Comparison of ENCODE assay signal across 8 mouse cellular contexts in the genomic region with DNA sequence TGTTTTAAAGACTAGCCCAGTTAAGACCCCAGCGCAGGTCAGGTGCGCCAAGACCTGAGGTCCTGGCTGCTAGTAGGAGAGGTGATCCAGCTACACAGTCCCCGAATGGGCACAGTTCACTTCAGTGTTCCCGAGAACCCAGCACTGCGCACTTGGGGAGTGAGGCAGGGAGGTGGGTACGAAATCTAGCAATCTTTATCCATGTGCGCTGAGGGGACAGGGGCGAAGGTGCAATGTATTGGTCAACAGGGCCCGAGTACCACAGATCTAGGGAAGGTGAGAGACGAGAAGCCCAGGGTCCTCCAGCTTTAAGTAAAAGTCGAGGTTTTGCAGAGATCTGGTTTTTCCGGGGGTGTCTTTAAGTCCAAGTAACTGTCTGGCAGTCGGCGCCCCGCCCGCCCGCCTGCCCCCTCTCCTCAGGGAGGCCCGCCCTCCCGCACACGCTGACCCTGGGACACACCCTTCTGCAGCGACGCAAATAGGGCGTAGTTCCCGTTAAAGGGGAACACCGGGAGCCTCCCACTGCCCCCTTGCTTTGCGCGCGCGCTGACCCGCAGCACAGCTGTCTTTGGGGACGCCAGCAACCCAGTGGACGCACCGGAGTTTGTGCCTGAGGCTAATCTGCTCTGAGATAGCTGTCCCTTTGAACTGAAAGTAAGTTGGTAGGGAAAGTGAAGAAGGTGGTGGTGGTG. TPM values are rescaled to one million over a fixed set of nuclear protein-coding genes. Genes with fewer than 3 reads are reported as not detected.
DNase-seq lines count a peak whose midpoint lies in the region; ATAC-seq and TF ChIP-seq lines count a peak whose summit lies in the region.

No protein-coding gene starts in this region.

- DNase-seq in adipocyte (ENCODE audit: low spot score), result peak; percentile 80
- DNase-seq in embryo, embryonic 11 days, result peak; percentile 47
- peak; percentile 74 for DNase-seq in kidney, postnatal 0 days (ENCODE audit: low spot score)
- peak; percentile 87 for DNase-seq in lung, postnatal 25 days (ENCODE audit: low spot score)
- no peak for DNase-seq in left cerebral cortex, adult 11 months (ENCODE audit: low spot score)
- DNase-seq in spleen, adult 12 weeks (ENCODE audit: low spot score), result no peak

- H3K9ac ChIP-seq in heart, embryonic 11.5 days (ENCODE audit: low read depth, low read length), result peak overlapping the region; percentile 74
- peak overlapping the region; percentile 69 for H3K9ac ChIP-seq in kidney, postnatal 0 days (ENCODE audit: low read depth, low read length)
- peak overlapping the region; percentile 86 for H3K9ac ChIP-seq in stomach, embryonic 16.5 days (ENCODE audit: low read length)

- no peaks in the 10 kb centered on the region for H3K9me3 ChIP-seq in heart, embryonic 11.5 days (replicated peaks; ENCODE audit: control insufficient read depth, low read length)
- H3K9me3 ChIP-seq in kidney, postnatal 0 days (replicated peaks; ENCODE audit: low read length), result no peaks in the 10 kb centered on the region
- no peaks in the 10 kb centered on the region for H3K9me3 ChIP-seq in stomach, embryonic 16.5 days (replicated peaks; ENCODE audit: control insufficient read depth, low read length)

- ATAC-seq in heart, embryonic 11.5 days (replicated peaks; ENCODE audit: insufficient number of reproducible peaks, low FRiP score, low TSS enrichment), result peak; percentile 55; the same call in 1 of the 2 replicates
- no peak for ATAC-seq in kidney, postnatal 0 days (replicated peaks; ENCODE audit: low FRiP score, low read depth)
- peak; percentile 54; the same call in 1 of the 2 replicates for ATAC-seq in stomach, embryonic 16.5 days (ENCODE audit: insufficient read depth, low FRiP score)

- peak overlapping the region; percentile 76 for H3K4me3 ChIP-seq in heart, embryonic 11.5 days (ENCODE audit: low read depth, low read length)
- H3K4me3 ChIP-seq in kidney, postnatal 0 days (replicated peaks; ENCODE audit: low read depth, low read length), result peak overlapping the region; percentile 56
- H3K4me3 ChIP-seq in stomach, embryonic 16.5 days (replicated peaks; ENCODE audit: low read length), result peak overlapping the region; percentile 65

- H3K27ac ChIP-seq in heart, embryonic 11.5 days (ENCODE audit: low read depth, low read length), result peak overlapping the region; percentile 12; the same call in 1 of the 2 replicates
- peak overlapping the region; percentile 78 for H3K27ac ChIP-seq in kidney, postnatal 0 days
- H3K27ac ChIP-seq in stomach, embryonic 16.5 days (ENCODE audit: low read length), result peak overlapping the region; percentile 97

- peaks cover 5% of the 10 kb centered on the region for H3K27me3 ChIP-seq in heart, embryonic 11.5 days (ENCODE audit: control insufficient read depth, insufficient read depth, low read length)
- peaks cover 9% of the 10 kb centered on the region; the same call in 1 of the 2 replicates for H3K27me3 ChIP-seq in kidney, postnatal 0 days (ENCODE audit: insufficient read depth, low read length)
- peaks cover 2% of the 10 kb centered on the region; the same call in 1 of the 2 replicates for H3K27me3 ChIP-seq in stomach, embryonic 16.5 days (ENCODE audit: control insufficient read depth, insufficient read depth, low read length)

- 4% methylated on average over 33 of the region's 33 CpGs for WGBS in heart, embryonic 11.5 days (ENCODE audit: insufficient replicate concordance)
- 4% methylated on average over 33 of the region's 33 CpGs for WGBS in kidney, postnatal 0 days
- 4% methylated on average over 33 of the region's 33 CpGs for WGBS in stomach, embryonic 16.5 days

- TF ChIP-seq CTCF in kidney, postnatal 0 days (IDR thresholded peaks at IDR 0.05; ENCODE audit: low read depth), result no peak

- peaks cover 33% of the 10 kb centered on the region for H3K4me1 ChIP-seq in heart, embryonic 11.5 days (ENCODE audit: control insufficient read depth, insufficient read depth, low read length)
- H3K4me1 ChIP-seq in kidney, postnatal 0 days (replicated peaks; ENCODE audit: insufficient read depth, low read length), result peaks cover 22% of the 10 kb centered on the region; the same call in 1 of the 2 replicates
- peaks cover 24% of the 10 kb centered on the region for H3K4me1 ChIP-seq in stomach, embryonic 16.5 days (ENCODE audit: control insufficient read depth, insufficient read depth, low read length)

- H3K4me2 ChIP-seq in heart, embryonic 11.5 days, result peak overlapping the region; percentile 96
- H3K4me2 ChIP-seq in kidney, postnatal 0 days (ENCODE audit: low read length), result peak overlapping the region; percentile 76
- H3K4me2 ChIP-seq in stomach, embryonic 16.5 days (ENCODE audit: low read depth, low read length), result peak overlapping the region; percentile 63

- no peaks in the 10 kb centered on the region for H3K36me3 ChIP-seq in heart, embryonic 11.5 days (ENCODE audit: control insufficient read depth, insufficient read depth, low read length)
- H3K36me3 ChIP-seq in kidney, postnatal 0 days (ENCODE audit: insufficient read depth, low read length), result peaks cover 3% of the 10 kb centered on the region; the same call in 1 of the 2 replicates
- no peaks in the 10 kb centered on the region for H3K36me3 ChIP-seq in stomach, embryonic 16.5 days (ENCODE audit: control insufficient read depth, insufficient read depth, low read length)

RNA-seq across cellular contexts. Expression of gene Pmp22, which starts 2.4 kb away (rescaled TPM):
- polyA plus RNA-seq in heart, embryonic 11.5 days (2014; fragmentation: Nextera tagmentation; extraction: Ambion mirVana), result 77.9 and 89.4 TPM in 2 replicates
- 85.6 and 91.1 TPM in 2 replicates for polyA plus RNA-seq in kidney, postnatal 0 days (2015; fragmentation: Nextera tagmentation; extraction: Ambion mirVana)
- polyA plus RNA-seq in stomach, embryonic 16.5 days (2015; fragmentation: Nextera tagmentation; extraction: Ambion mirVana), result 200 and 221 TPM in 2 replicates

Comparison
In these comparisons a context has a peak if more than half of its experiments do, and no peak if none do; other contexts are left out.
1. DNase-seq: peak in adipocyte (single experiment), embryo, embryonic 11 days (single experiment), kidney, postnatal 0 days (single experiment) and lung, postnatal 25 days (single experiment); none in left cerebral cortex, adult 11 months (single experiment) and spleen, adult 12 weeks (single experiment).
2. H3K27ac ChIP-seq: peak in every context shown above with its lines; median percentile 97 in stomach, embryonic 16.5 days; 78 in kidney, postnatal 0 days; 12 in heart, embryonic 11.5 days.
3. Peak in every context shown above with its lines, with median percentiles within 50 percentile points of each other: H3K4me2 ChIP-seq, H3K4me3 ChIP-seq and H3K9ac ChIP-seq.